Mouse (Mus musculus): ENCODE results near the gene Cdkl1. TPM values are rescaled to one million over a fixed set of nuclear protein-coding genes. Genes with fewer than 3 reads are reported as not detected.
A peak's percentile ranks its signal among the peaks of the same experiment; 100 is the strongest.

Cdkl1 gene
- polyA plus RNA-seq, 1 experiment from 2014 or later = 20.7 TPM

DNA sequence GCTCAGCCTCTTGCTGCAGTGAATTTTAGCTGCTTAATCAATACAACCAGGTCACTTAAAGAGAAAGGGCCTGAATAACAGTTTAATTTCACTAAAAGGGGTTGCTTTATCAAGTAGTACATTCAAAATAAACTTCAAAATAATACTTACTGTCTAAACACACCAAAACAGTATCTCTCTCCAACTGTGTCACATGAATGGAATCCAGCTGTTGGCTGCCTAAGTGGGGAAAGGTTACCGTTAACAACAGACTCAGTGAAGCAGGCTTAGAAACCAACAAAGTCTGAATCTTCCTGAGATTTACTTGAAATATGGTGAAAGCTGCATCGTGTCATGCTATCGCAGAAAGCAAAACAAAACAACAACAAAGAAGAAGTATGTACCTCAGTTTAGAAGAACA lies 21.9 kb upstream of the Cdkl1 start:
- Histone ChIP-seq H3K4me3 (ENCODE audit: low read length) (no peak overlapping the region), H3K36me3 (ENCODE audit: control insufficient read depth, insufficient read depth, low read length) (peaks cover 61% of the 10 kb centered on the region), H3K9me3 (ENCODE audit: control insufficient read depth, low read length) (no peaks in the 10 kb centered on the region), H3K4me2 (replicated peaks; ENCODE audit: low read depth, low read length) (no peak overlapping the region), H3K27ac (ENCODE audit: low read depth, low read length) (peak overlapping the region; percentile 33; the same call in 1 of the 2 replicates), H3K4me1 (ENCODE audit: control insufficient read depth, insufficient read depth, low read length) (0 out of 2 replicates have a peak, but pooled peaks cover 7% of the 10 kb centered on the region), H3K9ac (ENCODE audit: low read depth, low read length) (no peak overlapping the region), H3K27me3 (ENCODE audit: control insufficient read depth, insufficient read depth, low read length) (no peaks in the 10 kb centered on the region)
- 74% methylated on average over 3 of the region's 3 CpGs for WGBS
- no peak for ATAC-seq (ENCODE audit: low FRiP score, low TSS enrichment)

- H3K27me3 ChIP-seq (ENCODE audit: control insufficient read depth, insufficient read depth, low read length) = no peaks in the 10 kb centered on the region
- H3K4me1 ChIP-seq (ENCODE audit: control insufficient read depth, insufficient read depth, low read length) = 0 out of 2 replicates have a peak, but pooled peaks cover 5% of the 10 kb centered on the region
- H3K9ac ChIP-seq (ENCODE audit: low read depth, low read length) = no peak overlapping the region
- H3K4me3 ChIP-seq (ENCODE audit: low read length) = no peak overlapping the region
- ATAC-seq (ENCODE audit: low FRiP score, low TSS enrichment) = no peak
- H3K9me3 ChIP-seq (ENCODE audit: control insufficient read depth, low read length) = no peaks in the 10 kb centered on the region
- peaks cover 57% of the 10 kb centered on the region for H3K36me3 ChIP-seq (ENCODE audit: control insufficient read depth, insufficient read depth, low read length)
- WGBS = 22% methylated on average over 1 of the region's 1 CpGs
- no peak overlapping the region for H3K4me2 ChIP-seq (replicated peaks; ENCODE audit: low read depth, low read length)
- H3K27ac ChIP-seq (ENCODE audit: low read depth, low read length) = no peak overlapping the region
These were observed 20.9 kb upstream of the Cdkl1 start for GRCm38 (mm10) chr12:69811976-69812375.

DNA sequence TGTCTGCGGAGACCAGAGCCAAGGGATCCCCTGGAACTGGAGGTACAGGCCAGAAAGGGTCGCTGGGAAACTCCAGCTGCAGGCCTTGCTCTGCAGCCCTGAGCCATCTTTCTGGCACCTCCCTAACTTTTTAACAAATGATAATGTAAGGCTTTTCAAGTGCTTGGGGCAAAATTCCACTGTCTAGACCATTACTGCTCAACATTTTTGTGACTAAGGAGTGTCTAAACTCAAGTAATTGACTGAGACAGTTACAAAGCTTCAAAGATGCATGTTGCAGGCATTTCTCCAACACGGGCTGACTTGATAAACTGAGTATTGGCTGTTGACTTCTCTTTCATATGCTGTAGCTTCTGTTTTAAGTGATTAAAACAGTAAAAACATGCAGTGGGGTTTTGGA lies 18.4 kb upstream of the Cdkl1 start:
- Histone ChIP-seq H3K9ac (ENCODE audit: low read depth, low read length) (no peak overlapping the region), H3K9me3 (ENCODE audit: control insufficient read depth, low read length) (no peaks in the 10 kb centered on the region), H3K4me1 (ENCODE audit: control insufficient read depth, insufficient read depth, low read length) (0 out of 2 replicates have a peak, but pooled peaks cover 1% of the 10 kb centered on the region), H3K36me3 (ENCODE audit: control insufficient read depth, insufficient read depth, low read length) (peaks cover 55% of the 10 kb centered on the region), H3K27ac (ENCODE audit: low read depth, low read length) (no peak overlapping the region), H3K4me3 (ENCODE audit: low read length) (no peak overlapping the region), H3K27me3 (ENCODE audit: control insufficient read depth, insufficient read depth, low read length) (no peaks in the 10 kb centered on the region), H3K4me2 (replicated peaks; ENCODE audit: low read depth, low read length) (no peak overlapping the region)
- no peak for ATAC-seq (ENCODE audit: low FRiP score, low TSS enrichment)
- WGBS = 89% methylated on average over 3 of the region's 3 CpGs

DNA sequence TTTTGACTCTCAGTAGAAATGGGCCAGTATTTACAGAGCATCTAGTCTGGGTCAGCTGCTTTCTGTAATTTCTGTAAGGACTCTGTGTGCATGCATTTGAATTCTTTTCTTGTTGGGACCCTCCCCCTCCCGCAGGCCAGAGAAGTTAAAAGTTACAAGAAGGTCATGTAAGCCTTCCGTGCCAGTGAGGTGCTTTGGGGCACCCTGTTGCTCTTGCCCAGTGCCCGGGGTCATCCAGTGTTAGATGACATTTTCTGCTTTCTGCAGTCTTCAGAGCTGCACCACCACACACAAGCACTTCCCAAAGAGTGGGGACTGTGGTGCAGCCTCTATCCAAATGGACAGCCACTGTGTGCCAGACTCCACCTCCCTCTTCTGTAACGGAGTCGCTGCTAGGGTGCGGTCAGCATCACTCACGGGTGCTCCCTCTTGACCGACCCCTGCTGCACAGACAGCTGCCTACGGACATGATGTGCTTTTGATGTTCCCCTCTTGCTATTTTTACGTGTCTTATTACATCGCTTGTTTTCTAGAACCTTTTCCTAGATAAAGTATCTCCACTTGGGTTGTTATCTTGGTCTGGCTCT lies 16.4 kb upstream of the Cdkl1 start:
- 75% methylated on average over 11 of the region's 11 CpGs for WGBS
- Histone ChIP-seq H3K4me2 (replicated peaks; ENCODE audit: low read depth, low read length) (no peak overlapping the region), H3K27ac (ENCODE audit: low read depth, low read length) (no peak overlapping the region), H3K9me3 (ENCODE audit: control insufficient read depth, low read length) (no peaks in the 10 kb centered on the region), H3K9ac (ENCODE audit: low read depth, low read length) (no peak overlapping the region), H3K4me3 (ENCODE audit: low read length) (no peak overlapping the region), H3K4me1 (ENCODE audit: control insufficient read depth, insufficient read depth, low read length) (no peaks in the 10 kb centered on the region), H3K27me3 (ENCODE audit: control insufficient read depth, insufficient read depth, low read length) (no peaks in the 10 kb centered on the region), H3K36me3 (ENCODE audit: control insufficient read depth, insufficient read depth, low read length) (peaks cover 54% of the 10 kb centered on the region)
- ATAC-seq (ENCODE audit: low FRiP score, low TSS enrichment) = no peak

DNA sequence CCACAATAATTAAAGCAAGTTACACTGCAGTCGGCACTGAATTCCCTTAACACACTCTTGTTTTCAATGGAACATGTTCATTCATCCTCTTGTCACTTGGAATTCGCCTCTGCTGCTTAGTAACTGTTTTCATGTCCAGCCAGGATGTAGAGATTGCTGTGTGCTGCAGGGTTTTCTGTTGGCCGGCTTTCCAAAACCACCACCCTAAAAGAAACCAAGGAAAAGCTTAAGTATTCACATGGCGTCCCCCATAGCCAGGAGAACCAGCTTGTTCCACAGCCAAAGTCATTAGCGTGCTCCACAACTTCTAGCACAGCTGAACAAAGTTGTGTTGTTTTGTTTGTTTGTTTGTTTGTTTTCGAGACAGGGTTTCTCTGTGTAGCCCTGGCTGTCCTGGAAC lies 14.1 kb upstream of the Cdkl1 start:
- peaks cover 52% of the 10 kb centered on the region for H3K36me3 ChIP-seq (ENCODE audit: control insufficient read depth, insufficient read depth, low read length)
- H3K4me3 ChIP-seq (ENCODE audit: low read length) = no peak overlapping the region
- H3K9ac ChIP-seq (ENCODE audit: low read depth, low read length) = no peak overlapping the region
- no peak overlapping the region for H3K4me2 ChIP-seq (replicated peaks; ENCODE audit: low read depth, low read length)
- WGBS = 92% methylated on average over 6 of the region's 6 CpGs
- no peak overlapping the region for H3K27ac ChIP-seq (ENCODE audit: low read depth, low read length)
- no peaks in the 10 kb centered on the region for H3K4me1 ChIP-seq (ENCODE audit: control insufficient read depth, insufficient read depth, low read length)
- H3K9me3 ChIP-seq (ENCODE audit: control insufficient read depth, low read length) = no peaks in the 10 kb centered on the region
- ATAC-seq (ENCODE audit: low FRiP score, low TSS enrichment) = no peak
- H3K27me3 ChIP-seq (ENCODE audit: control insufficient read depth, insufficient read depth, low read length) = no peaks in the 10 kb centered on the region

DNA sequence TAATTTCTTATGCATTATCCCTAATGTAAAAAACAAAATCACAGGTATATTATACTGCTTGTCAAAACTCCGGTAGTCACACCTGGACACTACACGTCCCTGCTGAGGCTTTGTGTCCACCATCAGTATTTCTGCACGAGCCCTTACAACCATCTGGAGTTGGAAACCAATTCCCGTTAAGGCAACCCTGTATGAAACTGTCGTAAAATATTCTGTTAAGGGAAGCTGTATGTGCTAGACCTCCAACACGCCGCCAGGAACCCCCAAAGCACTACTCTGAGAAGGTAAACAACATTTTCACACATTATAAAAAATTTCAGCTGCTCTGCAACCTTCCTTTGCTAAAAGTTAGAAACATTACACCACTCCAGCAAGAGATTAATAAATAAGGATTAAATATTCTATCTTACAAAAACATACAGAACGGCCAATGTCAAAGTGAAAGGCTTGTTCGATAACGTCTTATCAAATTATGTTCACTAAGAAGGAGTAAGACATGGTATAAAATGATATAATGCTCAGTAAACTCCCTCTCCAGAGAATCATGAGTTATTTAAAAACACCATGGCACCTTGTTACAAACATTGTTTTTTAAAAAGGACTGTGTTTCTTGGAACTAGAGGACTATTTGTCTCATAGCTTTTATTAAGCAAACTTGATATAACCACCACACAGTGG lies 13.5 kb upstream of the Cdkl1 start:
- Histone ChIP-seq H3K9me3 (ENCODE audit: control insufficient read depth, low read length) (no peaks in the 10 kb centered on the region), H3K4me1 (ENCODE audit: control insufficient read depth, insufficient read depth, low read length) (no peaks in the 10 kb centered on the region), H3K27ac (ENCODE audit: low read depth, low read length) (no peak overlapping the region), H3K4me2 (replicated peaks; ENCODE audit: low read depth, low read length) (no peak overlapping the region), H3K9ac (ENCODE audit: low read depth, low read length) (no peak overlapping the region), H3K4me3 (ENCODE audit: low read length) (no peak overlapping the region), H3K27me3 (ENCODE audit: control insufficient read depth, insufficient read depth, low read length) (no peaks in the 10 kb centered on the region), H3K36me3 (ENCODE audit: control insufficient read depth, insufficient read depth, low read length) (peaks cover 52% of the 10 kb centered on the region)
- no peak for ATAC-seq (ENCODE audit: low FRiP score, low TSS enrichment)
- 90% methylated on average over 10 of the region's 10 CpGs for WGBS

GRCm38 (mm10) chr12:69803196-69803595 lies 12.1 kb upstream of the Cdkl1 start:
- Histone ChIP-seq H3K4me1 (ENCODE audit: control insufficient read depth, insufficient read depth, low read length) (no peaks in the 10 kb centered on the region), H3K27me3 (ENCODE audit: control insufficient read depth, insufficient read depth, low read length) (no peaks in the 10 kb centered on the region), H3K36me3 (ENCODE audit: control insufficient read depth, insufficient read depth, low read length) (peaks cover 40% of the 10 kb centered on the region), H3K9me3 (ENCODE audit: control insufficient read depth, low read length) (no peaks in the 10 kb centered on the region), H3K4me2 (replicated peaks; ENCODE audit: low read depth, low read length) (no peak overlapping the region), H3K9ac (ENCODE audit: low read depth, low read length) (no peak overlapping the region), H3K4me3 (ENCODE audit: low read length) (no peak overlapping the region), H3K27ac (ENCODE audit: low read depth, low read length) (no peak overlapping the region)
- ATAC-seq (ENCODE audit: low FRiP score, low TSS enrichment) = no peak
- 88% methylated on average over 5 of the region's 6 CpGs for WGBS

DNA sequence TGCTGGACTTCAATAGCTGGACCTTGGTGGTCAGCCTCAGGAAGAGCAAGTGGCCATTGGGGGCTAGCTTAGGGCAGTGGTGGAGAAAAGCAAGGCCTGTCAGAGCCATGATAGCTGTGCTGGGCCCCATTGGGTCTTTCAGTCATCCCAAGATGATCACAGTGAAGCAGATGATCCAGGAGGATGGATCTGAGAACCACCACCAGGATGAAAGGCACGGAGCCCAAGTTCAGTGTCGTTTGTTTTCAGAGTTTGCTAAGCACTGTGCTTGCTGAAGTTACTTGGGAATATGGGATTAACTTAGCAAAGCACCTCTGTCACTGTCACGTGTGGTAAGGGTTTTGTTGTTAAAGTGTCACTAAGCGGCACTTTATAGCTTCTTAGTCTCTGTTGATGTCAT lies 9.5 kb upstream of the Cdkl1 start:
- Histone ChIP-seq H3K4me3 (ENCODE audit: low read length) (no peak overlapping the region), H3K4me1 (ENCODE audit: control insufficient read depth, insufficient read depth, low read length) (no peaks in the 10 kb centered on the region), H3K36me3 (ENCODE audit: control insufficient read depth, insufficient read depth, low read length) (peaks cover 21% of the 10 kb centered on the region), H3K9ac (ENCODE audit: low read depth, low read length) (no peak overlapping the region), H3K4me2 (replicated peaks; ENCODE audit: low read depth, low read length) (no peak overlapping the region), H3K27ac (ENCODE audit: low read depth, low read length) (no peak overlapping the region), H3K9me3 (ENCODE audit: control insufficient read depth, low read length) (no peaks in the 10 kb centered on the region), H3K27me3 (ENCODE audit: control insufficient read depth, insufficient read depth, low read length) (no peaks in the 10 kb centered on the region)
- WGBS = 80% methylated on average over 4 of the region's 4 CpGs
- ATAC-seq (ENCODE audit: low FRiP score, low TSS enrichment) = no peak

- Histone ChIP-seq H3K27ac (ENCODE audit: low read depth, low read length) (no peak overlapping the region), H3K4me3 (ENCODE audit: low read length) (no peak overlapping the region), H3K4me2 (replicated peaks; ENCODE audit: low read depth, low read length) (no peak overlapping the region), H3K9ac (ENCODE audit: low read depth, low read length) (no peak overlapping the region), H3K36me3 (ENCODE audit: control insufficient read depth, insufficient read depth, low read length) (no peaks in the 10 kb centered on the region), H3K9me3 (ENCODE audit: control insufficient read depth, low read length) (no peaks in the 10 kb centered on the region), H3K4me1 (ENCODE audit: control insufficient read depth, insufficient read depth, low read length) (no peaks in the 10 kb centered on the region), H3K27me3 (ENCODE audit: control insufficient read depth, insufficient read depth, low read length) (no peaks in the 10 kb centered on the region)
- ATAC-seq (ENCODE audit: low FRiP score, low TSS enrichment) = no peak
- 62% methylated on average over 3 of the region's 3 CpGs for WGBS
These were observed 5.2 kb upstream of the Cdkl1 start for GRCm38 (mm10) chr12:69796311-69796710.
